Mouse (Mus musculus) neural tube, embryonic 11.5 days (tissue): ENCODE results near the gene Errfi1. TPM values are rescaled to one million over a fixed set of nuclear protein-coding genes. Genes with fewer than 3 reads are reported as not detected.
"Not testable (repeated sequence)": the region's sequence is repeated elsewhere in the genome, so short reads cannot be mapped to it uniquely, and the experiment has no call there.

Source experiments
- ATAC-seq: fragments of 200-750 bp; cut with Nextera tagmentation; 2 replicates; pipeline ENCODE4 v1.8.0; 2017; ENCODE audit warnings: moderate number of reproducible peaks, mild to moderate bottlenecking, moderate TSS enrichment, moderate library complexity; ENCODE audit not compliant: insufficient read depth, low FRiP score, low TSS enrichment
- DNase-seq: peaks from one replicate; pipeline ENCODE4 v3.0.0-alpha.2; 2015; ENCODE audit warnings: low spot score
- H3K27ac ChIP-seq: fragments of 300-500 bp; sonication (generic); 2 replicates; pipeline ENCODE4 v1.5.1; 2014; ENCODE audit warnings: low read depth, mild to moderate bottlenecking, low read length
- H3K27me3 ChIP-seq: fragments of 300-500 bp; sonication (generic); 2 replicates; pipeline ENCODE4 v1.6.1; 2014; ENCODE audit warnings: mild to moderate bottlenecking, low read length, mixed read lengths; ENCODE audit not compliant: control insufficient read depth, insufficient read depth
- H3K36me3 ChIP-seq: fragments of 300-500 bp; sonication (generic); 2 replicates; pipeline ENCODE4 v1.6.1; 2014; ENCODE audit warnings: mild to moderate bottlenecking, low read length, moderate library complexity, mixed read lengths; ENCODE audit not compliant: control insufficient read depth, insufficient read depth
- H3K4me1 ChIP-seq: fragments of 300-500 bp; sonication (generic); 2 replicates; pipeline ENCODE4 v1.6.1; 2014; ENCODE audit warnings: low read length, mixed read lengths; ENCODE audit not compliant: control insufficient read depth, insufficient read depth
- H3K4me2 ChIP-seq: fragments of 300-500 bp; sonication (generic); 2 replicates; pipeline ENCODE4 v1.6.1; 2014; ENCODE audit warnings: low read depth, mild to moderate bottlenecking, moderate library complexity
- H3K4me3 ChIP-seq: fragments of 300-500 bp; sonication (generic); 2 replicates; pipeline ENCODE4 v1.5.1; 2014; ENCODE audit warnings: low read depth, low read length
- H3K9ac ChIP-seq: fragments of 300-500 bp; sonication (generic); 2 replicates; pipeline ENCODE4 v1.6.1; 2014; ENCODE audit warnings: mild to moderate bottlenecking, low read length
- H3K9me3 ChIP-seq: fragments of 300-500 bp; sonication (generic); 2 replicates; pipeline ENCODE4 v1.6.1; 2016; ENCODE audit warnings: low read length; ENCODE audit not compliant: control insufficient read depth
- WGBS: fragments of 180-500 bp; shearing (Covaris S2); extraction: QIAGEN DNeasy Blood & Tissue Kit; methylation state at CpG from one replicate; pipeline ENCODE4 v1.1.7; 2014; 5-methylcytosine and 5-hydroxymethylcytosine counted together
- polyA plus RNA-seq: library from polyadenylated mRNA; unstranded; fragments of >200 nt; fragmentation: Nextera tagmentation; extraction: Ambion mirVana; gene quantifications from 2 replicates; pipeline ENCODE4 v1.2.1, GENCODE M21; 2014

The Errfi1 gene
- polyA plus RNA-seq, 1 experiment from 2014 or later, result 63.7 TPM

DNA sequence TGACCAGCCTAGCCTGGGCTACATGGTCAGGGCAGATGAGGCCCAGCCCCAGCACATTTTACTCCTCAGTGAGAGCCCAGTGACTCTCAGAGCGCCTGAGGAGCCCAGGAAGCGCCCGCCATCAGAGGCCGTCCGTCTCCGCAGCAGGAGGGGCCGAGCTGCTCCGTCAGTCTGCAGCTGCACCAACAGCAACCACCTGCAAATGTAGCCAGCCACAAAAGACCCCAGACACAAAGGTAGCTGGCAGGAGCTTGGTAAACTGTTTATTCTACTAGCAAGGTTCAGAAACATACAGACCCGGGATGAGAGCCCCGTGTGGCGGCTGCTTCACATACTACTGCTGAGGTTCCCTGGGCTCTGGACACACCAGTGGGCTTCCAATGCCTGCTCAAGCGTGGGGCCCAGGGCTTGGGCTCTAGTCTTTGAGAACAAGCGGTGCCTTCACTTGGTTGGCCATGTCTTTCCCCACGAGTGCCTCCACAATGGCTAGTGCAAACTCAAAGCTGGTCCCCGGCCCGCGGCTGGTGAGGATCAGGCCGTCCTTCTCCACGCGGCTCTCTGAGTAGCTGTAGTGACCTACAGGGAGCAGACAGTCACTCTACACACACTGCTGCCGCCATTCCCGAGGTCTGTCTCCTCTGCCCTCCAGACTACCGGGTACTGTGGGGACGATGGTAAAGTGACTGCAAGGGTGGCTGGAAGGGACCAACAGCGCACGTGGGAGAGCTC lies 43.3 kb downstream of the Errfi1 start:
- H3K4me3 ChIP-seq, result no peak overlapping the region
- 92% methylated on average over 26 of the region's 26 CpGs for WGBS
- ATAC-seq (no peak), DNase-seq (no peak)
- no peaks in the 10 kb centered on the region for H3K4me1 ChIP-seq
- no peaks in the 10 kb centered on the region for H3K27me3 ChIP-seq
- no peak overlapping the region for H3K27ac ChIP-seq
- no peaks in the 10 kb centered on the region for H3K9me3 ChIP-seq
- H3K9ac ChIP-seq, result no peak overlapping the region
- H3K36me3 ChIP-seq, result peaks cover 15% of the 10 kb centered on the region
- no peak overlapping the region for H3K4me2 ChIP-seq

DNA sequence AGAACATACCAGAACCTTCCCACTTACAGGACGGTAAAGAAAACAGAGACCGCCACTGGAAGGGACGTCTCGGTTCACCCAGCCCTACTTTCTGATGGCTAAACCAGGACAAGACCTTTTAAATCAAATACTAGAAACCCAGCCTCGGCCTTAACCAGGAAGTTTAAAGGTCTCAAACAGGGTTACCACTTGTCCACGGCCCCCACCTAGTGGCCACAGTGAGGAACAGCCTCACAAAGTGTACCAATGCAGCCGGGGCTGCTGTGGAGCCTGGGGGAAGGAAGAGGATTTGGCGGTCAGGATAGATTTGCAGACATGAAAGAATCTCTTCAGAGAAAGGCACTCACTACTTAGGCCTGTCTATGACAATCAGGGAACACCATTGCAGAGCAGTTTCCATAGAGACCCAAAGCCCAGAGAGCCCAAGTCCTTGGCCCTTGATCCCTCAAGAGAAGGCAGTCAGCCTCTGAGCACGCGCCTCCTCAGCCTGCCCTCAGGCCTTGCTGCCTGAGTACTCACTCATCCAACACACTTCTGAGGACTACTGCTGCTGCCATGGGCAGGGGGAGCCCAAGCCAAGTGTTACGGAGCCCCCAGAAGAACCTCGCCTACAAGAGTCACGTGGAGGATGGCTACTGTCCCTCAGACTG lies 45.1 kb downstream of the Errfi1 start:
- Histone ChIP-seq H3K4me2 (no peak overlapping the region), H3K27me3 (no peaks in the 10 kb centered on the region), H3K4me3 (no peak overlapping the region), H3K36me3 (peaks cover 15% of the 10 kb centered on the region), H3K27ac (no peak overlapping the region), H3K9me3 (no peaks in the 10 kb centered on the region), H3K9ac (no peak overlapping the region), H3K4me1 (no peaks in the 10 kb centered on the region)
- DNase-seq (peak; percentile 76), ATAC-seq (no peak)
- 62% methylated on average over 13 of the region's 13 CpGs for WGBS

DNA sequence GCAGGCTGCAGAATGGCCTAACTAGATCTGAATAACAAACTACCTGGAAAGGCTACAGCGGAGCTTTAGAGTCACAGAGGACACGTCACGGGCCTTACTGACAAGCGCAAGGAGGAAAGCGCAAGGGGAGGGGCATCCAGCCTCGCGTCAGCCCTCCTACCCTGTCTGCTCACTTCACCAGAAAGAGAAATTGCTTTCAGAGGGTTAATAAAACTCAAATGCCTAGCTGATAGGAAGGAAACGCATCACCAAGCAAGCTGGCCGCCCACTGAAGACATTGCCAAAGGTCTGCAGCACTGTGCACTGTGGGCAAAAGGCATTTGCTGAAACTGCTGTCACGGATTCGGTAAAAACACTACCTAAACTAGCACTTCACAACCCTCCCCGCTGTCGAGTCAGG lies 46.8 kb downstream of the Errfi1 start:
- DNase-seq (no peak), ATAC-seq (no peak)
- no peak overlapping the region for H3K4me3 ChIP-seq
- 97% methylated on average over 13 of the region's 13 CpGs for WGBS
- no peaks in the 10 kb centered on the region for H3K9me3 ChIP-seq
- H3K9ac ChIP-seq, result no peak overlapping the region
- H3K36me3 ChIP-seq, result peaks cover 17% of the 10 kb centered on the region
- no peak overlapping the region for H3K4me2 ChIP-seq
- no peaks in the 10 kb centered on the region for H3K4me1 ChIP-seq
- H3K27me3 ChIP-seq, result no peaks in the 10 kb centered on the region
- H3K27ac ChIP-seq, result no peak overlapping the region

DNA sequence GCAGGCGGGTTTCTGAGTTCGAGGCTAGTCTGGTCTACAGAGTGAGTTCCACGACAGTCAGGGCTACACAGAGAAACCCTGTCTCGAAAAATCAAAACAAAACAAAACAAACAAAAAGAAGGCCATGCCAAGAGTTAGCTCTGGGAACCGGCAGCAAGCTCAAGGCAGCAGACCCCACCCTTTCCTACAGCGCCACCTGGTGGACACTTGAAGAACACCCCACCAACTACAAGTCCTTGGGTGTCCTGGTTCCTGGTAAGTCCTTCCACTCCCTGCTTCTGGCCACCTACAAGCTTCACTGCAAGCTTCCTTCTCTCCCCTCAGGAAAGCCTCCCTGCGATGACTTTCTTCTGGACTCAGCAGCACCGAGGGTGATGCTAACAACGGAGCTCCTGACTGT lies 47.9 kb downstream of the Errfi1 start:
- DNase-seq (peak; percentile 69), ATAC-seq (no peak)
- H3K27ac ChIP-seq, result no peak overlapping the region
- H3K4me1 ChIP-seq, result no peaks in the 10 kb centered on the region
- WGBS, result 54% methylated on average over 9 of the region's 9 CpGs
- no peaks in the 10 kb centered on the region for H3K27me3 ChIP-seq
- no peaks in the 10 kb centered on the region for H3K9me3 ChIP-seq
- H3K4me3 ChIP-seq, result no peak overlapping the region
- H3K4me2 ChIP-seq, result no peak overlapping the region
- H3K9ac ChIP-seq, result no peak overlapping the region
- peaks cover 17% of the 10 kb centered on the region for H3K36me3 ChIP-seq

DNA sequence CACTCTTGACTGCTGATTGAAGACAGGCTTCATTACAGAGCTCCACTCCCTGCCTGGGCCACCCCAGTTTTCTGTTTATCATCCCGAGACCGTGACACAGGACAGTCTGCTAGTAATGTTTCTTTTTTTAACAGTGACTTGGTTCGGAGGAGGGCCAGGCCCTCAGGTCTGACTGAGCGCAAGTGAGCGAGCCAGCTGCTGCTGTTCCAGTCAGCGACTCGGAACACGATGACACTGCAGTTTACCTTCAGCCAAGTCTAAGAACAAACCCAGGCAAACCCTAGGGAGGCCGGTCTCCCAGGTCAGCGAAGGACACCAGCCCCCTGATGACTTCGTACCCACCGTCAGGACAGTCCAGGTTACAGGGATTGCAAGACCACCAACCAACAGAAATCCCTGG lies 48.3 kb downstream of the Errfi1 start:
- peaks cover 13% of the 10 kb centered on the region for H3K36me3 ChIP-seq
- 93% methylated on average over 12 of the region's 12 CpGs for WGBS

DNA sequence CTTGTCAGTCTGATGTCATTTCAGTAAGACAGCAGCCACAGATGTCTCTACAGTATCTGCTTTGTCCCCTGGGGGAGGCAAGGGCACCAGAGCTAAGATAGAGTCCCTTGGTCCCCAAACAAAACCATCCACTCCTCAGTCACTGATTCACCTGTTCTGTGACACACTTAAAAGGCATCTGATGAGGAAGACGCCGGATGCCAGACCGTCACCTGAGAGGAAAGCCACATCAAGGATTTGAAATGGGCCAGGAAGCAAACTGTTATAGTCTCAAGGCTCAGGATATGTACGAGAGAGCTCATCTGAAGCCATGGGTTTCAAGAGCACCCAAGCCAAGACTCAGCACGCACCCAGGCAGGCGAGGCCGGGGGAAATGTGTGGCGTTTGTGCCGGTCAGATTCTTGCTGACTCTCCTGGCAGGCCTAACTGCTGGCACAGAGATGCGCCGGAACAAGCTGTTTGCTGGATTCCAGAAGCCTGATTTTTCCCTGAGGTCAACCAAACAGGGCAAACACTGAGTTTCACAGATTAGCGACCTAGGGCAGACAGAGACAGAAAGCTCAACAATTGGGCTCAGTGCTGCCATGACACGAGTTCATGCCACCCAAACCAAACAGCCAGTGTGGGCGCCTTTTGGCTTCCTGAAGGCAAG lies 49.5 kb downstream of the Errfi1 start:
- H3K4me2 ChIP-seq, result no peak overlapping the region
- 96% methylated on average over 14 of the region's 14 CpGs for WGBS
- peaks cover 11% of the 10 kb centered on the region for H3K36me3 ChIP-seq
- no peaks in the 10 kb centered on the region for H3K9me3 ChIP-seq
- no peaks in the 10 kb centered on the region for H3K27me3 ChIP-seq
- DNase-seq (no peak), ATAC-seq (no peak)
- H3K27ac ChIP-seq, result no peak overlapping the region
- no peak overlapping the region for H3K4me3 ChIP-seq
- H3K9ac ChIP-seq, result no peak overlapping the region
- no peaks in the 10 kb centered on the region for H3K4me1 ChIP-seq

More for the DNA sequence above, 48.3 kb downstream of the Errfi1 start:
- no peaks in the 10 kb centered on the region for H3K9me3 ChIP-seq
- no peak overlapping the region for H3K27ac ChIP-seq
- H3K4me1 ChIP-seq, result no peaks in the 10 kb centered on the region
- no peaks in the 10 kb centered on the region for H3K27me3 ChIP-seq
- DNase-seq, result no peak
- H3K9ac ChIP-seq, result no peak overlapping the region
- no peak for ATAC-seq
- H3K4me2 ChIP-seq, result no peak overlapping the region
- no peak overlapping the region for H3K4me3 ChIP-seq

DNA sequence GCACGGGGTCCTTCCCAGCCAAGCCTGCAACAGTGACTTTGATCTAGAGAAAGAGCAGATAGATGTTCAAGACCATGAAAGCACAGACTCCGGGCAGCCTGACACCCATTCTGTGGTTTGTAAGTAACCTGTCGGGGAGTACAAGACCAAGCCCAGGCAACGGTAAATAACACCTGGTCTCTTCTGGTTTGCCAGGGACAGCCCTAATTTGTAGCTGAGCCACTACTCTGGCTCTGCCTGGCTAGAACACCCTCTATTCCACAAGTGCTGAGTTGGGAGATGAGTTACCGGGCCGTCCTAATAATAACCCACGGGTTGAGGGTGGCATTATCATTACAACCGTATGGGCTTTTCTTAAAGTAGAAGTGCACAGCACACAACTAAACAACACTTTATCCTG lies 53.4 kb downstream of the Errfi1 start:
- Histone ChIP-seq H3K36me3 (peaks cover 5% of the 10 kb centered on the region; the same call in 1 of the 2 replicates), H3K4me2 (no peak overlapping the region), H3K4me3 (no peak overlapping the region), H3K4me1 (no peaks in the 10 kb centered on the region), H3K9ac (no peak overlapping the region), H3K27ac (no peak overlapping the region), H3K9me3 (no peaks in the 10 kb centered on the region), H3K27me3 (no peaks in the 10 kb centered on the region)
- ATAC-seq, result no peak
- WGBS, result 95% methylated on average over 8 of the region's 8 CpGs
- no peak for DNase-seq

DNA sequence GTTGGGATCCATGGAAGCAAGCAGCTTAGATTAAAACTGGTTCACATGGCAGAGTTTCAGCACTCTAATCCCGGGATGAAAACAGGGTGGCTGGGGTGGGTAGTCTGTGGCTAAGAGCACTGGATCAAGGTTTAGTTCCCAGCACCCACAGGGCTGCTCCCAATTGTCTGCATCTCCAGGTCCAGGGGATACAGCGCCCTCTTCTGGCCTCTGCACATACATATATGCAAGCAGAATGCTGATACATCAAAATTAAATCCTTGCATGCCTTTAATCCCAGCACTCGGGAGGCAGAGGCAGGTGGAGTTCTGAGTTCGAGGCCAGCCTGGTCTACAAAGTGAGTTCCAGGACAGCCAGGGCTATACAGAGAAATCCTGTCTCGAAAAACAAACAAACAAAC lies 54.8 kb downstream of the Errfi1 start:
- DNase-seq, H3K9me3 ChIP-seq, H3K9ac ChIP-seq, ATAC-seq, H3K27ac ChIP-seq, H3K4me1 ChIP-seq, H3K27me3 ChIP-seq, H3K4me3 ChIP-seq, H3K36me3 ChIP-seq: not testable (repeated sequence)
- WGBS, result 82% methylated on average over 5 of the region's 5 CpGs
- H3K4me2 ChIP-seq, result peak overlapping the region; percentile 79; the same call in 1 of the 2 replicates
